Mouse (Mus musculus) lung, postnatal 36 days (tissue): ENCODE measurements around the gene Wdr45b.
"Not testable (repeated sequence)": the region's sequence is repeated elsewhere in the genome, so short reads cannot be mapped to it uniquely, and the experiment has no call there.

Experiments used
- DNase-seq: peaks from one replicate; pipeline ENCODE4 v3.0.0; 2022; ENCODE audit warnings: mixed read lengths

Wdr45b gene

GRCm38 (mm10) chr11:121354091-121354707 lies at the start of gene Wdr45b:
Gene Wdr45b, minus strand, starts transcription at chr11:121354445.
- DNase-seq, result peak; percentile 98

GRCm38 (mm10) chr11:121392405-121392804 lies 38.2 kb upstream of the Wdr45b start:
- DNase-seq, result no peak

- DNase-seq, result no peak
These were observed 36.5 kb upstream of the Wdr45b start for GRCm38 (mm10) chr11:121390793-121391192.

- no peak for DNase-seq
These were observed 34.3 kb upstream of the Wdr45b start for GRCm38 (mm10) chr11:121388554-121388945.

- peak; percentile 97 for DNase-seq
These were observed 33.7 kb upstream of the Wdr45b start, which contains the start of gene Rab40b for GRCm38 (mm10) chr11:121387750-121388553. Gene Rab40b, minus strand, starts transcription at chr11:121388251.

GRCm38 (mm10) chr11:121380294-121380693 lies 26.0 kb upstream of the Wdr45b start:
- no peak for DNase-seq

GRCm38 (mm10) chr11:121378644-121379043 lies 24.4 kb upstream of the Wdr45b start:
- DNase-seq, result no peak

- DNase-seq, result no peak
These were observed 19.1 kb upstream of the Wdr45b start for GRCm38 (mm10) chr11:121373305-121373704.

GRCm38 (mm10) chr11:121370337-121370994 lies 16.2 kb upstream of the Wdr45b start:
- DNase-seq, result no peak

- DNase-seq, result peak; percentile 43
These were observed 15.4 kb upstream of the Wdr45b start for GRCm38 (mm10) chr11:121369622-121370021.

- DNase-seq, result no peak
These were observed 14.5 kb upstream of the Wdr45b start for GRCm38 (mm10) chr11:121368731-121369130.

- DNase-seq, result no peak
These were observed 13.0 kb upstream of the Wdr45b start for GRCm38 (mm10) chr11:121367170-121367707.

- DNase-seq, result peak; percentile 47
These were observed 8.0 kb upstream of the Wdr45b start for GRCm38 (mm10) chr11:121362212-121362611.

GRCm38 (mm10) chr11:121353326-121354090 lies 737 bp downstream of the Wdr45b start:
- DNase-seq, result peak; percentile 17

- DNase-seq, result not testable (repeated sequence)
These were observed 5.5 kb downstream of the Wdr45b start for GRCm38 (mm10) chr11:121348727-121349126.

- no peak for DNase-seq
These were observed 6.1 kb downstream of the Wdr45b start for GRCm38 (mm10) chr11:121348166-121348565.

- peak; percentile 13 for DNase-seq
These were observed 7.2 kb downstream of the Wdr45b start for GRCm38 (mm10) chr11:121347036-121347435.

- DNase-seq, result not testable (repeated sequence)
These were observed 11.8 kb downstream of the Wdr45b start for GRCm38 (mm10) chr11:121342423-121342822.

- DNase-seq, result no peak
These were observed 14.0 kb downstream of the Wdr45b start for GRCm38 (mm10) chr11:121340287-121340686.

GRCm38 (mm10) chr11:121339647-121340046 lies 14.6 kb downstream of the Wdr45b start:
- DNase-seq, result no peak

GRCm38 (mm10) chr11:121331641-121332040 lies 22.6 kb downstream of the Wdr45b start:
- DNase-seq, result no peak

- DNase-seq, result no peak
These were observed 25.6 kb downstream of the Wdr45b start for GRCm38 (mm10) chr11:121328619-121329018.
